In the genomic region with DNA sequence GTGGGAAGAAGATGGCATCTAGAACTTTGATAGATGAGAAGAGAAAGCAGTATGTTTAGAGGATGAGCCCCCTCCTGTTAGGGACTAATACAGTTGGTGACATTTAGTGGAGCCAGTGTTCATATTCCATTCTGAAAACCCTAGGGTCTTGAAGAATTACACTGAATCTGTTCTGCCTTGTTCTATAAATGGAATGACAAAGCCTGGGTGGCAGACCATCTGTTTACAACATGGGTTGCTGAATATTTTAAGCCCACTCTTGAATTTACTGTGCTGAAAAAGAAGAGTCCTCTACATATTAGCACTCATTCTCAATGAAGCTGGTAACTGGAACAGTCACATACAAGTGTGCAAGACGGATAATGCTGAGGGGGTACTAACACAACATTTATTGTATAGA, we compare ENCODE assay signal across 20 mouse cellular contexts.
DNase-seq lines count a peak whose midpoint lies in the region; ATAC-seq lines count a peak whose summit lies in the region.
"Had no signal": no experiment of that assay in that cellular context is flagged by ENCODE, and none has a peak within 500 bp of the region (broad histone marks: within the 10 kb centered on the region; RNA-seq: fewer than 3 reads in every experiment).

No protein-coding gene starts in this region.

- no peaks in the 10 kb centered on the region for H3K27me3 ChIP-seq in midbrain, embryonic 11.5 days (ENCODE audit: control insufficient read depth, insufficient read depth, low read length)
- no peaks in the 10 kb centered on the region for H3K27me3 ChIP-seq in midbrain, embryonic 13.5 days
- H3K27me3 ChIP-seq: forebrain, embryonic 15.5 days; kidney, embryonic 15.5 days had no signal

- H3K9me3 ChIP-seq in midbrain, embryonic 11.5 days (ENCODE audit: control insufficient read depth, low read length) = no peaks in the 10 kb centered on the region
- H3K9me3 ChIP-seq in midbrain, embryonic 13.5 days = no peaks in the 10 kb centered on the region
- H3K9me3 ChIP-seq: forebrain, embryonic 15.5 days; kidney, embryonic 15.5 days; midbrain, embryonic 10.5 days had no signal

- no peaks in the 10 kb centered on the region for H3K36me3 ChIP-seq in midbrain, embryonic 11.5 days (ENCODE audit: control insufficient read depth, insufficient read depth, low read length)
- H3K36me3 ChIP-seq in midbrain, embryonic 13.5 days = no peaks in the 10 kb centered on the region
- H3K36me3 ChIP-seq: forebrain, embryonic 15.5 days; kidney, embryonic 15.5 days; midbrain, embryonic 10.5 days had no signal

- H3K4me3 ChIP-seq in midbrain, embryonic 11.5 days (ENCODE audit: low read depth, low read length) = no peak overlapping the region
- no peak overlapping the region for H3K4me3 ChIP-seq in midbrain, embryonic 13.5 days (replicated peaks)
- H3K4me3 ChIP-seq: forebrain, embryonic 15.5 days; kidney, embryonic 15.5 days; midbrain, embryonic 10.5 days had no signal

- no peaks in the 10 kb centered on the region for H3K4me1 ChIP-seq in midbrain, embryonic 11.5 days (ENCODE audit: control insufficient read depth, insufficient read depth, low read length)
- no peaks in the 10 kb centered on the region for H3K4me1 ChIP-seq in midbrain, embryonic 13.5 days (replicated peaks)
- H3K4me1 ChIP-seq: forebrain, embryonic 15.5 days; kidney, embryonic 15.5 days; midbrain, embryonic 10.5 days had no signal

- DNase-seq in frontal cortex, adult 2 months (ENCODE audit: extremely low spot score in 1 of 2, low spot score in 1 of 2) = peak; percentile 11 to 42
- no peak for DNase-seq in frontal cortex, postnatal 25 days (ENCODE audit: low spot score in 2 of 2)
- peak; percentile 72 for DNase-seq in midbrain, embryonic 11.5 days (ENCODE audit: low spot score, missing footprints)
- DNase-seq in brain, embryonic 18.5 days (ENCODE audit: low read depth, low spot score) = peak; percentile 24
- DNase-seq in layer of hippocampus, adult 9-11 months = peak; percentile 70
- no peak for DNase-seq in kidney, postnatal 4 days
- no peak for DNase-seq in thymus, postnatal 10 days (ENCODE audit: low spot score in 2 of 2)
- DNase-seq: adrenal gland, adult 2 months; cerebellum, adult 11-12 months; cerebellum, postnatal 25 days; embryo, embryonic 11 days; thymus, adult 18-20 months had no signal

- no peak overlapping the region for H3K4me2 ChIP-seq in midbrain, embryonic 11.5 days
- no peak overlapping the region for H3K4me2 ChIP-seq in midbrain, embryonic 13.5 days (replicated peaks)
- H3K4me2 ChIP-seq: forebrain, embryonic 15.5 days; kidney, embryonic 15.5 days had no signal

- WGBS in midbrain, embryonic 11.5 days = 87% methylated on average over 1 of the region's 1 CpGs
- WGBS in midbrain, embryonic 13.5 days = 90% methylated on average over 1 of the region's 1 CpGs

- H3K27ac ChIP-seq in midbrain, embryonic 11.5 days (ENCODE audit: low read depth, low read length) = no peak overlapping the region
- no peak overlapping the region for H3K27ac ChIP-seq in midbrain, embryonic 13.5 days
- H3K27ac ChIP-seq: forebrain, embryonic 15.5 days; kidney, embryonic 15.5 days; liver, embryonic 14.5 days; macrophage; midbrain, embryonic 10.5 days had no signal

- no peak for ATAC-seq in midbrain, embryonic 11.5 days (ENCODE audit: low FRiP score)
- no peak for ATAC-seq in midbrain, embryonic 13.5 days
- ATAC-seq: forebrain, embryonic 15.5 days; hindbrain, embryonic 16.5 days; intestine, embryonic 16.5 days had no signal

- no peak overlapping the region for H3K9ac ChIP-seq in midbrain, embryonic 11.5 days (ENCODE audit: low read length)
- H3K9ac ChIP-seq in midbrain, embryonic 13.5 days (replicated peaks) = no peak overlapping the region
- H3K9ac ChIP-seq: forebrain, embryonic 15.5 days; kidney, embryonic 15.5 days; liver, embryonic 14.5 days had no signal

Comparison
In these comparisons a context has a peak if more than half of its experiments do, and no peak if none do; other contexts are left out.
1. DNase-seq: peak in frontal cortex, adult 2 months (2 of 2), midbrain, embryonic 11.5 days (single experiment), brain, embryonic 18.5 days (single experiment) and layer of hippocampus, adult 9-11 months (single experiment); none in frontal cortex, postnatal 25 days (0 of 2), kidney, postnatal 4 days (0 of 2) and thymus, postnatal 10 days (0 of 2).